Mouse (Mus musculus) CH12.LX (cell line): ENCODE data around the gene Slc22a14. TPM values are rescaled to one million over a fixed set of nuclear protein-coding genes. Genes with fewer than 3 reads are reported as not detected.

ENCODE experiments used
- DNase-seq: peaks from one replicate; pipeline ENCODE4 v3.0.0-alpha.2; 2013; ENCODE audit errors: extremely low read depth
- H3K27ac ChIP-seq: 2 replicates; pipeline ENCODE4 v1.5.1; 2012; ENCODE audit warnings: low read depth, mild to moderate bottlenecking, control low read depth, moderate library complexity; ENCODE audit not compliant: insufficient read depth
- H3K27me3 ChIP-seq: replicated peaks from 2 replicates; pipeline ENCODE3; 2012; ENCODE audit warnings: inconsistent platforms
- H3K36me3 ChIP-seq, 2 experiments: replicated peaks in 1 of 2; 2 replicates each; pipeline versions ENCODE3 to v1.6.1; 2012; ENCODE audit warnings: inconsistent platforms in 1 of 2, low read length in 1 of 2, mild to moderate bottlenecking in 1 of 2, mixed read lengths in 1 of 2, moderate library complexity in 1 of 2; ENCODE audit not compliant: control insufficient read depth in 1 of 2, insufficient read depth in 1 of 2
- H3K4me1 ChIP-seq, 2 experiments: 2 replicates each; pipeline ENCODE4 v1.6.1; 2012; ENCODE audit warnings: inconsistent platforms in 1 of 2, moderate library complexity in 1 of 2; ENCODE audit not compliant: insufficient read depth in 2 of 2, control insufficient read depth in 1 of 2
- H3K4me2 ChIP-seq: 2 replicates; pipeline ENCODE4 v1.6.1; 2012; ENCODE audit warnings: low read depth, mild to moderate bottlenecking, control low read depth; ENCODE audit not compliant: poor library complexity, insufficient read depth, severe bottlenecking
- H3K4me3 ChIP-seq, 3 experiments: fragments of 150-350 bp in 1 of 3; sonication (generic) in 1 of 3; replicated peaks in 1 of 3; 2 replicates each; pipeline versions ENCODE3 to v1.5.1; 2011 to 2012; ENCODE audit warnings: low read depth in 2 of 3, low read length in 2 of 3, mild to moderate bottlenecking in 2 of 3, moderate library complexity in 2 of 3, control low read depth in 1 of 3, improper control_type of control experiment in 1 of 3, inconsistent platforms in 1 of 3, mixed read lengths in 1 of 3; ENCODE audit not compliant: poor library complexity in 1 of 3
- H3K79me2 ChIP-seq: replicated peaks from 2 replicates; pipeline ENCODE4 v1.6.1; 2012; ENCODE audit warnings: mild to moderate bottlenecking, moderate library complexity; ENCODE audit not compliant: control insufficient read depth, poor library complexity, insufficient read depth, severe bottlenecking; ENCODE audit errors: extremely low read depth
- H3K9ac ChIP-seq: 2 replicates; pipeline ENCODE4 v1.6.1; 2012; ENCODE audit warnings: low read depth, mild to moderate bottlenecking, control low read depth, moderate library complexity; ENCODE audit not compliant: insufficient read depth
- H3K9me3 ChIP-seq: replicated peaks from 2 replicates; pipeline ENCODE3; 2012; ENCODE audit warnings: low read length, inconsistent platforms, mixed read lengths
- BHLHE40 ChIP-seq: IDR thresholded peaks from 2 replicates; pipeline ENCODE4 v1.6.1; 2011; ENCODE audit warnings: mild to moderate bottlenecking, low read depth, low read length, improper control_type of control experiment
- CHD2 ChIP-seq: IDR thresholded peaks from 2 replicates; pipeline ENCODE4 v1.6.1; 2011; ENCODE audit warnings: low read length, improper control_type of control experiment
- CTCF ChIP-seq, 2 experiments: IDR thresholded peaks in 1 of 2; conservative IDR thresholded peaks in 1 of 2; 2 replicates each; pipeline ENCODE4 v1.5.1; 2011 to 2012; ENCODE audit warnings: low read depth in 2 of 2, low read length in 2 of 2, improper control_type of control experiment in 1 of 2, inconsistent platforms in 1 of 2, mild to moderate bottlenecking in 1 of 2, moderate library complexity in 1 of 2
- E2F4 ChIP-seq: IDR thresholded peaks from 2 replicates; pipeline ENCODE4 v1.6.1; 2011; ENCODE audit warnings: low read depth, low read length, improper control_type of control experiment; ENCODE audit not compliant: insufficient replicate concordance
- ETS1 ChIP-seq: conservative IDR thresholded peaks from 2 replicates; pipeline ENCODE4 v1.6.1; 2012; ENCODE audit warnings: low read depth, mild to moderate bottlenecking, inconsistent platforms, low read length, improper control_type of control experiment, moderate library complexity
- GABPA ChIP-seq: IDR thresholded peaks from 2 replicates; pipeline ENCODE4 v1.6.1; 2012; ENCODE audit warnings: low read depth, low read length, improper control_type of control experiment, inconsistent platforms; ENCODE audit not compliant: insufficient replicate concordance
- JUND ChIP-seq: conservative IDR thresholded peaks from 2 replicates; pipeline ENCODE4 v1.6.1; 2011; ENCODE audit warnings: low read depth, low read length, improper control_type of control experiment
- KAT2A ChIP-seq: IDR thresholded peaks from 2 replicates; pipeline ENCODE4 v1.6.1; 2012; ENCODE audit warnings: low read length, improper control_type of control experiment, inconsistent platforms; ENCODE audit not compliant: insufficient replicate concordance
- MAX ChIP-seq: IDR thresholded peaks from 2 replicates; pipeline ENCODE4 v1.6.1; 2011; ENCODE audit warnings: low read length, improper control_type of control experiment
- MEF2A ChIP-seq: IDR thresholded peaks from 2 replicates; pipeline ENCODE4 v1.6.1; 2014; ENCODE audit warnings: low read depth, mild to moderate bottlenecking, inconsistent platforms, low read length, improper control_type of control experiment, borderline replicate concordance
- MXI1 ChIP-seq: IDR thresholded peaks from 2 replicates; pipeline ENCODE4 v1.6.1; 2011; ENCODE audit warnings: mild to moderate bottlenecking, low read depth, low read length, improper control_type of control experiment
- MYC ChIP-seq: IDR thresholded peaks from 2 replicates; pipeline ENCODE4 v1.6.1; 2011; ENCODE audit warnings: low read depth, mild to moderate bottlenecking, improper control_type of control experiment, low read length
- NRF1 ChIP-seq: IDR thresholded peaks from 2 replicates; pipeline ENCODE4 v1.6.1; 2014; ENCODE audit warnings: low read depth, mild to moderate bottlenecking, inconsistent platforms, low read length, improper control_type of control experiment, moderate library complexity
- POLR2AphosphoS2 ChIP-seq: IDR thresholded peaks from 2 replicates; pipeline ENCODE4 v1.6.1; 2011; ENCODE audit warnings: low read depth, low read length, improper control_type of control experiment
- RAD21 ChIP-seq: IDR thresholded peaks from 2 replicates; pipeline ENCODE4 v1.6.1; 2011; ENCODE audit warnings: low read depth, mild to moderate bottlenecking, low read length, improper control_type of control experiment, moderate library complexity
- SMC3 ChIP-seq: IDR thresholded peaks from 2 replicates; pipeline ENCODE4 v1.6.1; 2011; ENCODE audit warnings: low read depth, low read length, improper control_type of control experiment
- TBP ChIP-seq: conservative IDR thresholded peaks from 2 replicates; pipeline ENCODE4 v1.6.1; 2011; ENCODE audit warnings: low read depth, low read length, improper control_type of control experiment
- ZC3H11A ChIP-seq: IDR thresholded peaks from 2 replicates; pipeline ENCODE4 v1.6.1; 2012; ENCODE audit warnings: low read depth, mild to moderate bottlenecking, inconsistent platforms, low read length, improper control_type of control experiment
- ZNF384 ChIP-seq: IDR thresholded peaks from 2 replicates; pipeline ENCODE4 v1.6.1; 2012; ENCODE audit warnings: low read depth, low read length, improper control_type of control experiment, inconsistent platforms
- dilution Hi-C: fragments of 300-500 bp; cut with MboI; formaldehyde crosslinking; loops from 2 replicates; pipeline ENCODE4 v1.14.3; 2020; ENCODE audit warnings: low sequenced_read_pairs; ENCODE audit not compliant: extremely low pct_unique_long_range_greater_than_20kb, extremely low pct_ligation_motif_present
- in situ Hi-C: fragments of 300-500 bp; cut with MboI; formaldehyde crosslinking; loops from 3 replicates; pipeline ENCODE4 v1.14.3; 2019; ENCODE audit warnings: low sequenced_read_pairs, low pct_ligation_motif_present, low pct_unique_long_range_greater_than_20kb, mixed read lengths
- polyA plus RNA-seq: library from polyadenylated mRNA; unstranded; fragments of >175 nt; gene quantifications from 2 replicates; pipeline ENCODE4 v1.2.1, GENCODE M21; 2012; ENCODE audit warnings: low read depth; ENCODE audit not compliant: insufficient read length
- total RNA-seq, 2 experiments: library from RNA; depleted of rRNA; stranded (reverse); fragments of 300-350 nt in 1 of 2; fragments of >200 nt in 1 of 2; gene quantifications; 2 replicates each; pipeline ENCODE4 v1.2.3; 2012 to 2014

The Slc22a14 gene
- total and polyA plus RNA-seq, 3 experiments: not detected

GRCm38 (mm10) chr9:119355943-119356342 lies 9.4 kb downstream of the Slc22a14 start:
- Histone ChIP-seq H3K36me3 (peaks cover 10 to 13% of the 10 kb centered on the region in 2 experiments), H3K27me3 (no peaks in the 10 kb centered on the region), H3K4me2 (no peak overlapping the region), H3K4me1 (peaks cover 4% of the 10 kb centered on the region in 2 experiments; a peak in 2 of 4 replicates), H3K9me3 (no peaks in the 10 kb centered on the region), H3K9ac (no peak overlapping the region), H3K4me3 (no peak overlapping the region), H3K79me2 (no peaks in the 10 kb centered on the region)
- no peak for DNase-seq
- TF ChIP-seq MEF2A: no peak
- TF ChIP-seq, all 38 proteins: peak for 0
- no peak overlapping the region for H3K27ac ChIP-seq
- in situ Hi-C loops (loop anchor here (10.0 kb wide), 1 partner anchor 201 kb away; the partner anchor contains the start of genes Acaa1b and Gm47289), dilution Hi-C loops (no loop called here)

GRCm38 (mm10) chr9:119353926-119354325 lies 11.4 kb downstream of the Slc22a14 start:
- no peak for TF ChIP-seq MXI1
- TF ChIP-seq ETS1: no peak
- no peak for TF ChIP-seq KAT2A
- no peak for TF ChIP-seq SMC3
- no peak for TF ChIP-seq JUND
- TF ChIP-seq GABPA: no peak
- TF ChIP-seq ZNF384: no peak
- TF ChIP-seq CHD2: no peak
- TF ChIP-seq MYC: no peak
- no peak for TF ChIP-seq NRF1
- Histone ChIP-seq H3K27ac (no peak overlapping the region), H3K9ac (no peak overlapping the region), H3K9me3 (no peaks in the 10 kb centered on the region), H3K36me3 (peaks cover 16 to 20% of the 10 kb centered on the region in 2 experiments), H3K79me2 (no peaks in the 10 kb centered on the region), H3K4me3 (no peak overlapping the region), H3K27me3 (no peaks in the 10 kb centered on the region), H3K4me2 (no peak overlapping the region), H3K4me1 (peaks cover 4% of the 10 kb centered on the region in 2 experiments; a peak in 2 of 4 replicates)
- dilution Hi-C loops: no loop called here
- in situ Hi-C loops: loop anchor here (10.0 kb wide), 1 partner anchor 199 kb away; the partner anchor contains the start of genes Acaa1b and Gm47289
- no peak for DNase-seq

- Histone ChIP-seq H3K4me2 (no peak overlapping the region), H3K9ac (no peak overlapping the region), H3K4me1 (no peaks in the 10 kb centered on the region), H3K9me3 (no peaks in the 10 kb centered on the region), H3K79me2 (no peaks in the 10 kb centered on the region), H3K4me3 (no peak overlapping the region), H3K27me3 (no peaks in the 10 kb centered on the region), H3K36me3 (peaks cover 33 to 36% of the 10 kb centered on the region in 2 experiments), H3K27ac (no peak overlapping the region)
- peak; percentile 65 for DNase-seq
- in situ Hi-C loops (loop anchor here (10.0 kb wide), 1 partner anchor 197 kb away; the partner anchor contains the start of genes Acaa1b and Gm47289), dilution Hi-C loops (no loop called here)
- TF ChIP-seq CTCF (conservative IDR thresholded peaks at IDR 0.05 in 1 of 2, IDR thresholded peaks at IDR 0.05 in 1 of 2; ENCODE audit: low read depth in 2 of 2, low read length in 2 of 2): peak; percentile 11 to 90; a peak in 3 of 4 replicates
- TF ChIP-seq MYC: peak; percentile 66; the same call in 1 of the 2 replicates
- TF ChIP-seq JUND: no peak
- TF ChIP-seq SMC3: peak; percentile 87
- peak; percentile 85 for TF ChIP-seq MAX
- TF ChIP-seq ZC3H11A: peak; percentile 24
- TF ChIP-seq POLR2AphosphoS2: no peak
- TF ChIP-seq BHLHE40: peak; percentile 63; the same call in 1 of the 2 replicates
- no peak for TF ChIP-seq TBP
- peak; percentile 79 for TF ChIP-seq RAD21
- TF ChIP-seq E2F4: no peak
- TF ChIP-seq ZNF384: no peak
- no peak for TF ChIP-seq GABPA
Observed at GRCm38 (mm10) chr9:119352060-119352459, 13.3 kb downstream of the Slc22a14 start.
